Mouse (Mus musculus) megakaryocyte, embryonic 14.5 days (primary cell): ENCODE results near the gene Trio.

Experiments
- FLI1 ChIP-seq: IDR thresholded peaks from 2 replicates; pipeline ENCODE4 v1.6.1; 2012; ENCODE audit warnings: low read length, inconsistent platforms, mixed read lengths
- GATA1 ChIP-seq: IDR thresholded peaks from 3 replicates; pipeline ENCODE4 v1.6.1; 2012; ENCODE audit warnings: mixed read lengths, low read length, inconsistent platforms, borderline replicate concordance

DNA sequence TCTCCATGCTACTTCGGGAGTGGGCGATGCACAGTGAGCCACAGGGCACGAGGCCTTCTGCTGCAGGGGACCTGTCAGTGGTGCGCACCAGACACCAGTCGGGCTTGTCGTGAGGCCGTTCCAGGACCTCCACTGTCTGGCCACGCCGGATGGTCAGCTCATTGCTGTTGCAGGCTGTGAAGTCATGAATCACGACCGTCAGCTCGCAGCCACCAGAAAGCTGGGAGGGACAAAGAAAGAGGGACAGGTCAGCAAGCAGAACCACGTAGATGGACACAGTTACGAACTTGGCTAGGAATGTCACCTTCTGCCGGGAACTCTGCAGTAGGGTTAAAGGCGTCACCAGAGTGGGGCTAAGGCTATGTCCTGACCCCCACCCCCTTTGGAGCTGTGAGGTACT lies 220.0 kb downstream of the Trio start:
- TF ChIP-seq GATA1 (no peak), FLI1 (no peak)
